Mouse (Mus musculus) kidney, adult 2 months (tissue): ENCODE data around the gene Xpr1.

Experiments
- CTCF ChIP-seq: fragments of 200-500 bp; conservative IDR thresholded peaks from 2 replicates; pipeline ENCODE4 v1.5.1; 2011; ENCODE audit warnings: low read depth, mild to moderate bottlenecking, control low read depth, low read length, moderate library complexity, mixed read lengths; ENCODE audit not compliant: insufficient read depth, insufficient read length
- POLR2A ChIP-seq: fragments of 200-500 bp; IDR thresholded peaks from one replicate; pipeline ENCODE4 v1.6.1; 2011; ENCODE audit warnings: low read depth, low read length, control low read depth

GRCm38 (mm10) chr1:155408577-155408966, 8.6 kb downstream of the Xpr1 start:
- TF ChIP-seq CTCF (no peak), POLR2A (no peak)
